Mouse (Mus musculus) ES-Bruce4 (cell line): ENCODE measurements around the gene Prss35. TPM values are rescaled to one million over a fixed set of nuclear protein-coding genes. Genes with fewer than 3 reads are reported as not detected.

Source experiments
- H3K27ac ChIP-seq: 2 replicates; pipeline ENCODE4 v1.5.1; 2012; ENCODE audit warnings: low read length, inconsistent platforms; ENCODE audit not compliant: insufficient read depth
- H3K27me3 ChIP-seq: 2 replicates; pipeline ENCODE4 v1.6.1; 2012; ENCODE audit warnings: mild to moderate bottlenecking, low read length, inconsistent platforms; ENCODE audit not compliant: control insufficient read depth, poor library complexity, insufficient read depth, severe bottlenecking
- H3K36me3 ChIP-seq: 2 replicates; pipeline ENCODE4 v1.6.1; 2012; ENCODE audit warnings: inconsistent platforms, mild to moderate bottlenecking, low read length, moderate library complexity; ENCODE audit not compliant: control insufficient read depth, poor library complexity, insufficient read depth, severe bottlenecking
- H3K4me1 ChIP-seq: one replicate; pipeline ENCODE4 v1.8.1; 2011; ENCODE audit warnings: low read length; ENCODE audit not compliant: control insufficient read depth, insufficient read depth
- H3K4me3 ChIP-seq: 2 replicates; pipeline ENCODE4 v1.5.1; 2011; ENCODE audit warnings: low read depth, mild to moderate bottlenecking, low read length
- H3K9ac ChIP-seq: 2 replicates; pipeline ENCODE4 v1.6.1; 2012; ENCODE audit warnings: low read depth, mild to moderate bottlenecking, inconsistent platforms; ENCODE audit not compliant: poor library complexity, severe bottlenecking
- H3K9me3 ChIP-seq: replicated peaks from 2 replicates; pipeline ENCODE4 v1.6.1; 2012; ENCODE audit warnings: mild to moderate bottlenecking, low read length, inconsistent platforms; ENCODE audit not compliant: control insufficient read depth, poor library complexity, insufficient read depth, severe bottlenecking
- CTCF ChIP-seq: IDR thresholded peaks from one replicate; pipeline ENCODE4 v1.8.1; 2011; ENCODE audit warnings: low read depth, low read length
- EP300 ChIP-seq: IDR thresholded peaks from 2 replicates; pipeline ENCODE4 v1.6.1; 2011; ENCODE audit warnings: low read depth, low read length; ENCODE audit not compliant: insufficient read depth
- POLR2A ChIP-seq: IDR thresholded peaks from one replicate; pipeline ENCODE4 v1.8.1; 2011; ENCODE audit warnings: low read length; ENCODE audit not compliant: insufficient read depth
- polyA plus RNA-seq: library from polyadenylated mRNA; stranded (reverse); fragments of >200 nt; gene quantifications from 2 replicates; pipeline ENCODE4 v1.2.4, GENCODE M21; 2011; ENCODE audit warnings: low read depth; ENCODE audit not compliant: missing spikeins, insufficient read depth, insufficient read length

The Prss35 gene
- polyA plus RNA-seq, 1 experiment: 0.18 TPM

DNA sequence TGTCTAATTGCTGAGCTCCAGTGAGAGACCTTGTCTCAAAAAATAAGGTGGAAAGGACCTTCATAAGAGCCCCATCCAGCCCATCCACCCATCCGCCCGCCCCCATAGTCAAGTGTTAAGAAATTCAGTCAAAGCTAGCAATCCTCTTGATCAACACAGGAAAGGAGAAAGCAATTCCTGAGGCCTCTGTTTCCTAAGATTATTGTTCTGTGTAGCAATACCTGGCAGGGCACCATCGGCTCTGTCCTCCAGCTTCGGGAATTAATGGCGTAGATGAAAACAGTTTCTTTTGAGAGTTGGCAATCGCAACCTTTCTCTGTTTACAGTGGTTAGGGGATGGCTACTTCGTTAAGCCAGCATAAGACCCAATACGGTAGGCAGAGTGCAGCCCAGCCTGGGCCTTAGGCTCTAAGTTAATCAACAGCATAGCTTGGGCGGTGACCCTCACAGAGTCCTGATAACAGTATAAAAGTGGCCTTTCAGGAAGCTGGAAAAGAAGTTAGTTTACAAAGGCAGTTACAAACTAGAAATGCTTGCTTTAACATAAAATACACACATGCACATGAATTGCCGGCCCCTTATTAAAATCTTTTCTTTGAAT, 15.1 kb upstream of the Prss35 start:
- H3K27ac ChIP-seq: no peak overlapping the region
- no peaks in the 10 kb centered on the region for H3K4me1 ChIP-seq
- H3K36me3 ChIP-seq: no peaks in the 10 kb centered on the region
- no peak overlapping the region for H3K9ac ChIP-seq
- TF ChIP-seq EP300 (no peak), POLR2A (no peak), CTCF (no peak)
- H3K9me3 ChIP-seq: no peaks in the 10 kb centered on the region; the same call in 1 of the 2 replicates
- H3K27me3 ChIP-seq: no peaks in the 10 kb centered on the region
- H3K4me3 ChIP-seq: no peak overlapping the region

- H3K9me3 ChIP-seq: no peaks in the 10 kb centered on the region; the same call in 1 of the 2 replicates
- no peaks in the 10 kb centered on the region for H3K4me1 ChIP-seq
- no peaks in the 10 kb centered on the region for H3K27me3 ChIP-seq
- no peak overlapping the region for H3K27ac ChIP-seq
- H3K9ac ChIP-seq: no peak overlapping the region
- no peaks in the 10 kb centered on the region for H3K36me3 ChIP-seq
- TF ChIP-seq CTCF (no peak), POLR2A (no peak), EP300 (no peak)
- H3K4me3 ChIP-seq: no peak overlapping the region
These were observed 14.4 kb upstream of the Prss35 start for GRCm38 (mm10) chr9:86729084-86729483.

DNA sequence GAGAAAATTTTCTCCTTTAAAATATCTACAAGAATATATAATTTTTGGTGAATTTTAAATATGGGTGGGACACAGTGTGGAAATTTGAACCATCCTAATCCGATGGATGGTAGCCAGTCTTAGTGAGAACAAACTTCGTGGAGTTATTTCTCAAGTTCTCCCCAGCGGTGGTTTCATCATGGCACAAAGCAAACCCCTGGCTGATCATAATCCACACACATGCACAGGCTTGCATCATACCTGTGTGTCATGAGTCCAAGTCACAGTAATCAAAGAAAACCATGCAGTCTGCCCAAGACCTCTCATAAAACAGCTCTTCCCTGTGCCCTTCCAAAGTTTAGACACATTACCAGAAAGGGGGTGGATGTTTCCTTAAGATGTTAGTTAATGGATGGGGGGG, 13.6 kb upstream of the Prss35 start:
- Histone ChIP-seq H3K27me3 (no peaks in the 10 kb centered on the region), H3K9me3 (no peaks in the 10 kb centered on the region; the same call in 1 of the 2 replicates), H3K4me3 (no peak overlapping the region), H3K9ac (no peak overlapping the region), H3K4me1 (no peaks in the 10 kb centered on the region), H3K27ac (no peak overlapping the region), H3K36me3 (no peaks in the 10 kb centered on the region)
- TF ChIP-seq EP300: no peak
- TF ChIP-seq POLR2A: no peak
- no peak for TF ChIP-seq CTCF

- no peak for TF ChIP-seq POLR2A
- no peak for TF ChIP-seq EP300
- TF ChIP-seq CTCF: no peak
- no peaks in the 10 kb centered on the region for H3K27me3 ChIP-seq
- peaks cover 1% of the 10 kb centered on the region for H3K4me1 ChIP-seq
- no peak overlapping the region for H3K27ac ChIP-seq
- H3K9ac ChIP-seq: no peak overlapping the region
- no peaks in the 10 kb centered on the region for H3K36me3 ChIP-seq
- H3K9me3 ChIP-seq: no peaks in the 10 kb centered on the region; the same call in 1 of the 2 replicates
- no peak overlapping the region for H3K4me3 ChIP-seq
These were observed 9.1 kb upstream of the Prss35 start for GRCm38 (mm10) chr9:86734357-86734756.

DNA sequence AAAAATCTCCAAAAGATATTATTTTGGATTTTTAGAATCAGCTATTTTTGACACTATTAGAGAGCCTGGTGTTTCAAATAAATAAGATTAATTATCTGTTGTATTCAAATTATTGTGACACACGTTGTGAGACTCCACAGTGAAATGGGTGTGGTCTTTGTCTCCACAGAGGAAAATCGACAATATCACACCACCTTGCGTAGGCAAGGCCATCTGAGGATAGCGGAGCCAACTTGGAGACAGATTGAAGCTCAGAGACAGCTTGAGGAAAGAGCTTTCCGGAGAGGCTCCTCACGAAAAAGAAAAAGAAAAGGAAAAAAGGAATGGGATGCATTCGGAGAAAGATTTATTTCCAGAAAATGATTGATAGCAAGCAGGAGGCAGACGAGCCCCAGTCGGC, 8.7 kb upstream of the Prss35 start:
- H3K27ac ChIP-seq: no peak overlapping the region
- no peak for TF ChIP-seq EP300
- no peak for TF ChIP-seq POLR2A
- TF ChIP-seq CTCF: no peak
- H3K9me3 ChIP-seq: no peaks in the 10 kb centered on the region; the same call in 1 of the 2 replicates
- no peaks in the 10 kb centered on the region for H3K27me3 ChIP-seq
- H3K4me3 ChIP-seq: no peak overlapping the region
- H3K36me3 ChIP-seq: no peaks in the 10 kb centered on the region
- H3K4me1 ChIP-seq: peaks cover 1% of the 10 kb centered on the region
- no peak overlapping the region for H3K9ac ChIP-seq

DNA sequence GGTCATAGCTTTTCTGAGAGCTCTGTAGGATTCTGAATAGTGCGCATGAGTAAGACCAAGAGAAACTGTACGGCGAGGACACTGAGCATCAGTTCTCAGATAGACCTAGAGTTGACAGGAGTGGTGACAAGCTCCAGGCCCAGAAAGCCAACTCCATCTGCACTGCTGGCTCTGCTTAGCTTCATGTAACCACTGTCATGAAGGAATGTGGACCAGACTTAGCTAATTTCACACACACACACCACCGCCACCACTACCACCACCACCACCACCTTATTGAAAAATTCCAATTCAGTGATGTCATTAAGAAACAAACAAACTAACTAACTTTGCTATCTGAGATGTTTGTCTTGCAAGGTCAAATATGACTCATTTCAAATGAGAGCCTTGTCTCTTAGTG, 6.5 kb upstream of the Prss35 start:
- Histone ChIP-seq H3K4me3 (no peak overlapping the region), H3K27me3 (no peaks in the 10 kb centered on the region), H3K27ac (no peak overlapping the region), H3K9ac (no peak overlapping the region), H3K9me3 (no peaks in the 10 kb centered on the region), H3K36me3 (no peaks in the 10 kb centered on the region), H3K4me1 (peaks cover 1% of the 10 kb centered on the region)
- no peak for TF ChIP-seq EP300
- no peak for TF ChIP-seq CTCF
- no peak for TF ChIP-seq POLR2A
